Mouse (Mus musculus) granulocyte monocyte progenitor cell, adult 5-6 weeks (primary cell): ENCODE results near the gene Fli1. TPM values are rescaled to one million over a fixed set of nuclear protein-coding genes. Genes with fewer than 3 reads are reported as not detected.
A peak's percentile ranks its signal among the peaks of the same experiment; 100 is the strongest.

Source experiments
- ATAC-seq: replicated peaks from 2 replicates; pipeline ENCODE4 v1.8.0; 2016; ENCODE audit warnings: mild to moderate bottlenecking, moderate TSS enrichment, inconsistent platforms; ENCODE audit not compliant: poor library complexity, severe bottlenecking
- total RNA-seq, 2 experiments: library from RNA; stranded (forward) in 1 of 2; stranded (reverse) in 1 of 2; fragments of 200-712, 200-1000 nt in 1 of 2; fragments of >200 nt in 1 of 2; fragmentation: Nextera tagmentation in 1 of 2; gene quantifications; 2 replicates each; pipeline ENCODE4 v1.2.3; 2014 to 2017

Gene Fli1
- total RNA-seq, 2 experiments from 2014 or later = 68.3 to 106 TPM

DNA sequence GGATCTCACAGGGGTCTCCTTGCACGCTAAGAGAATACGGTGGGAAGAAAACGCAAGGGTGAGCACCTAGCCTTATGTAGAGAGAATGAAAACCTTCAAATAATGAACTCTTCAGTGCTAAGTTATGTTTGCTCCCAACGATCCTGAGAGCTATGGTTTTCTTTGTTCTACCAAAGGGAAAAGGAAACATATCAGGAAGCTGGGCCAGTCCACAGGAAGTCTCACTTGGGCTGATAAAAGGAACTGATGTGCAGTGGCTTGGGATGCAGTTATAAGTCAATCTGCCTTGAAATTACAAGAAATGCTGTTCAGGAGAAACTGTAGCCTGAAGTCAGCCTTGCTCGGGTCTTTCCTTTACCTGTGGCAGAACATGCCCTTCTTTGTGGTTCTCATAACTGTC lies 13.1 kb downstream of the Fli1 start:
- peak; percentile 22; the same call in 1 of the 2 replicates for ATAC-seq

DNA sequence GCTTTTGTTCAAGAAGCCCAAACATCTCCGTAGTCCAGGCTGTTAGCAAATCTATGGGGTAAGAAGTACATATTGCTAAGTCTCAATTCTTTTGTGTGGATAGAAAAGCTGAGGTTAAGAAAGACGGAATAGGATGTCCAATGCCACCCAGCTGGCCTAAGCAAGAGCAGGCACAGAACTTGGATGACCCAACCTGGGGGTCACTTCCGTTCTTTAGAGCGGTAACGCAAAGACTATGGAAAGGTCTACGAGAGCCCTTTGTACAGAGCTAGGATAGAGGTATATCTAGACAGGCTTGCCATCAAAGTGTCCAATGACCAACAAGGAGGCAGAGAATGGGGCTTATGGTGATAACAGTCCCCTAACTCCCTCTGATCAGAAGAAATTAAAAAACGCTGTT lies 15.3 kb downstream of the Fli1 start:
- ATAC-seq = peak; percentile 21; the same call in 1 of the 2 replicates

DNA sequence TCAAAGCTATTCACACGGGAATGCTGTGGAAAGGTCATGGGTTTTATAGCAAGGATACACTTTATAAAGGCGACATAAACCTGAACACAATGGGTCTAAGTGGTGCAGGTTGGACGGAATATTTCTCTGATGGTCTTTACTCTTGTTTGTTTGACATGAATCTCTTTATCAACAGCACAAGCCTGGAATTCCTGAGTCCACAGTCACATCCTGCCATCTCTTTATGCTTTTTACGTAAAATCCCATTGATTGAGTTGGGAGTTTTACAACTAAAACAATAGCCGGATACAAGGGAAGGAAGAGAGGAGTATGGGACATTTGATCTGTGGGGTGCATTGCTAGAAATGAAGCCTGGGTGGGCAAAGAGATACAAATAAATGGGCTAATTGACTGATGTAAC lies 16.9 kb downstream of the Fli1 start:
- no peak for ATAC-seq

DNA sequence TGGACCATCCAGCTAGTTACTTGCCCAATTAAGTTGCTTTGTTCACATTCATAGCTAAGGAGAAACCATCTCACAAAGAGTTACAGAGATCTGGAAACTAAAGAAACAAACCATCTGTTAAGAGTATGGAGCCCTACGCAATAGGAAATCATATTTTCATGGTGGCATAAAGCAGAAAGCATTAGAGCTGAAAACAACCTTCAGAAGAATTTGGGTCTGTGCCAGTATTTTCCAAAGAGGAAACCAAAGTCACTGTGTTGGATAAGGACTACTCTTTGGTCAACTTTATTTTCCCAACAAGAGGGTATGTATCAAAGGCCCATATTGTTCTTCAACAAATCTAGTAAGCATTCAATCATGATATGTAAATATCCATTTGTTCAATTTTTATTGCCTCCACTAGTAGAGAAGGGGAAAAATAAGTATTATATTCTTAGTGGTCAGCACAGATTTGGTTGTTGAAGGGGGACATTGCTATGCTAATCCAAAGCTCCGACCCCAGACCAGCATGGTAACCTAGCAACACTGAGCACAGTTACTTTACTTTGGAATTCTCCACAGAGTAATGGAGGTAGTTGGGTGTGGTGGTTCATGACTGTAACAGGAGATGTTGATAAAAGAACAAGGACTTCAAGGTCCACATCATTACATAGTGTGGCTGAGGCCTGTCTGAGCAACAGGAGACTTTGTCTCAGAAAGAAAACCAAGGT lies 20.0 kb downstream of the Fli1 start:
- no peak for ATAC-seq

DNA sequence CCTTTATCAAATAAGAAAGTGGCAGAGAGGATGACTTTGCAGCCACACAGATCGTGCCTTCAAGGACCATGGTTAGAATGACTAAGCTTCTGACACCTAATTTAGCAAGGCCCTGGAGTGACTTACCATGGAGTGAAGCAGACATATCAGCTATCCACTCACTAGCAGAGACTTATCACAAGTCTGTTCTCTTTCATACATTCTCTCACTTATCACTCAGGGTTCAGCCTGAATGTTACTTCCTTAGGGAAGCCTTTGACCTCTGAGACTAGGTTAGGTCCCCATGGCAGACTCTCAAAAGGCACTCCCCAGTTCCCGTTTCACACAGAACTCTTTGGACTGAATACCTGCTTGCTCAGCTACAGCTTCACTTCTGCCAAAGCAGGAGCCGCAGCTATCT lies 21.3 kb downstream of the Fli1 start:
- ATAC-seq = peak; percentile 42

DNA sequence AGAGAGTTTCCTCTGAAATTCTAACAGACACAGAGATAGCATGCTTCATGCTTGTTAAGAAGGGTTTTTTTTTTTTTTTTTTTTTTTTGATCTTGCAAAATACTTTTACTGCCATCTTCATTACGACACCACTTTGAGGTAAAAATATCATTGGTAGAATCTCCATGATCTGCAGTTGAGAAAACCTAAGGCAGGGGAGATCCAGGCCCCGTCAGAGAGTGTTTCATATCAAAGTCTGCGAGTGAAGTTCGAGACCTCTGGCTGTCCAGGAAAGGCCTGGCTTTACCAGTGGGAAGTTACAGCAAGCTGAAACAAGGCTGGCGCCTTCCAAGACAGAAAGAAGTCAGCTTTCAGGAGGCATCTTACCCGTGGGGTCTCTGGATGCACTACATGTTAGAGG lies 21.8 kb downstream of the Fli1 start:
- peak; percentile 45 for ATAC-seq

DNA sequence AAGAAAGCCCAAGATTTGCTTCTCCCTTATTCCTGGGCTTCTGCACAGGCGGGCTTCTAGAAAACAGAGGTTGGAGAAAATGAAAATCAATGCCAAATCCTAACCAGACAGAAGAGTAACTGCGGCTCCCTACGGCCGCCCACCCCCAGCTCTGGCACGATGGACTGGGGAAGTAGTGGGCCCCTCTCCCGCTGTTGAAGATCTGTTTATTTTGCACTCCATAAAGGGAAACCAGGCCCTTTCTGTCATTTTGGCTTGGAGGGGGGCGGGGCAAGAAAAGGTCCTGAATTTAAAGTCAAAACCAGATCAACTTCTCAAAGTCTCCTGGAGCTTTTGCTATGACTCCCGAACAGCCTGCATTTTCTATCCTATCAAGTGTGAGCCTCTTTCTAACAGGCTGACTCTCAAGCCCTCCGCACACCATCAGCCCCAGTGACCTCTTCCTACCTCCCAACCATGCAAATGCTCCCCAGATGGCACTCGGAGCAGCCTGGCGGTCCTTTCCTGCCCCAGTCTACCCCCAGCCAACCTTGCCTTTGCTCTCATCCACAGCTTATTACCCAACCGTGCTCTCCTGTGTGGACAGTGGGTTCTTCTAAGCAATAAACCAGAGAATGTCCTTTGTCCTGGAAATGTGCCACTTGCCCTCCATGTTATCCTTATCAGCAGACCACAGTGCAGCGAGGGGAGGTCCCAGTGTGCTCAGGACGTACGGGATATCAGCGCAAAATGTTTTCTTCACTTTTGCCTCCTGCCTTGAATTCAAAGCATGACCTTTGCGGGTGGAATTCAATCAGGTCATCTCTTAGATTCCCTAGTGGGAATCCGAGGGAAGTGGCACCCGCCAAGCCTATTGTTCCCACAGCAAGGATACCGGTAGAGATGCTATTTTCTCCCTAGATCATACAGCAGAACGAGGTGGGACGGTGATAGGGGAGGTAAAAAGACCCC lies 23.3 kb downstream of the Fli1 start:
- peak; percentile 6 for ATAC-seq

DNA sequence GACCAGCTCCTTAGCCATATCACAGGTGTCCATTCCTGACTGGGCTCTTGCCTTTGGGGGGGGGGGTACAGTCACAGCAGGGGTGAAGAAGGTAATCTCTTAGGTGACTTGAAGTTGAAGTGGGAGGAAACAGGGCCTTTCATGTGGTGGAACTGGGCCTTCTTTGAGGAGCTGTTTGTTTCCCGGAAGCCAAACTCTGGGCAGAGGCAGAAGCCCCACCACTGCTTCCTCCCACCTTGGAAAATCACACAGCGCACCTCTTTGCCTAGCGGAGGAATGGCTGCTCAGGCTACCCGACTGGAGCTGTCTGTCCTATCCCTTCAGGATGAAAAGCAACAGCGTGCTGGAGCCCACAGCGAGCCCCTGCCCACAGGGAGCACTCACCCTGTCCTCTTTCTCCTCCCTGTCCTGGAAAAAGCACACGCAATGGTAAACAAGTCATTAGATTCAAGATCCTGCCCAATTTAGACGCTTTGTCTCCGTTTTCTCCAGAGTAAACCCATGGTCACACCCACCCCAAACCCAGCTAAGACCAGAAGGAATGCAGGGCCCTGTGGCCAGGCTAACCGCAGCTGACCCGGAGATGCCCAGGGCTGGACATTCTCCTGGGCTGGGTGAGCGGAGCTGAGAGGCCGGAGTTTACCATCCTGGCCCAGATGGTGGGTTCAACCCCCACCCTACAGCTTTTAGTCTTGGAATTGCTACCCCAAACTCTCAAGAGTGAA lies 24.1 kb downstream of the Fli1 start:
- ATAC-seq = no peak

DNA sequence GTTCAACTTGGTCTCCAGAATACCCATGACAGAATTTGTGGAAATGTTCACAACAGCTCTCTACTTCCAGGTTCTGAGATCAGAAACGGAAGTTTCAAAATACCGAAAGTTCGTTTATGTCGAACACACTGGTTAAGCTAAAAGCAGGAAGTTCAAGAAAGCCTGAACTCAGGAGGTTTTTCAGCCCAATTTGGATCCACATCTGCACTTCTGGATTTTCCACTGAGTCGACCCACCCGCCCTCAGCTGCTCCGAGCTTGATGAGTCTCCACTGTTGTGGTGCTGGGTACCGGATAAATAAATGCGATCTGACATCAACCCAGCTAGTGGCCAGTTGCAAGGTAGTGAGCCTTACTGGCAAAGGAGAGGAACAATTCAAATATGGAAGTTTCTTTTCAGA lies 26.0 kb downstream of the Fli1 start:
- ATAC-seq = peak; percentile 44

DNA sequence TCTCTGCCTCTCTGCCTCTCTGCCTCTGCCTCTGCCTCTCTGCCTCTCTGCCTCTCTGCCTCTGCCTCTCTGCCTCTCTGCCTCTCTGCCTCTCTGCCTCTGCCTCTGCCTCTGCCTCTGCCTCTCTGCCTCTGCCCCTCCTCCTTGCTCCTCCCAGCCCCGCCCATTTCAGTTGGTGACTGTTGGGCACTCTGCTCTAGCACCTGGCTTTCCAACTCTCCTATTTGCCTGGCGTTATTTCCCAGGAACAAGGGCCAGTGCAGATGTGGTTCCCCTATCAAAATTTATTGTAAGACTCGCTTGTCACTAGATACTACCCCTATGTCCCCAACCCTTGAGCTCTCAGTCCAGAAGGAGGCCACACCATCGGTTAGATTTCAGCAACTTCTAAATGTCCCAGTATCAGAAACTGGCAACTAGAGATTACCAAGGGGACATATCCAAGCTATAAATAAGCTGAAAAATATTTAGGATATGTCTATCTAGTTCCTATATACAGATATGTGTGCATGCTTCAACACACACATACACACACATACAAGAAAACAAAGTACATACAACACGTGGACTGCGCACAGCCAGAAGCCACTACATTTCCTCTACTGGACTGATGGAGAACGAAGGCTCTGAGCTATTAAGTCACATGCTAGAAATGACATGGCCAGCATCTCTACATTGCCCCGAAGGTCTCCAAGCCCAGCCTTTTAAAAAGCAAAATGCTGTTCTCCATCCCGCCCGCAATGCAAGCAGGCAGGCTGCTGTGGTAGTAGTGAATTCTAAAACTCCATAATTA lies 26.6 kb downstream of the Fli1 start:
- peak; percentile 28 for ATAC-seq

DNA sequence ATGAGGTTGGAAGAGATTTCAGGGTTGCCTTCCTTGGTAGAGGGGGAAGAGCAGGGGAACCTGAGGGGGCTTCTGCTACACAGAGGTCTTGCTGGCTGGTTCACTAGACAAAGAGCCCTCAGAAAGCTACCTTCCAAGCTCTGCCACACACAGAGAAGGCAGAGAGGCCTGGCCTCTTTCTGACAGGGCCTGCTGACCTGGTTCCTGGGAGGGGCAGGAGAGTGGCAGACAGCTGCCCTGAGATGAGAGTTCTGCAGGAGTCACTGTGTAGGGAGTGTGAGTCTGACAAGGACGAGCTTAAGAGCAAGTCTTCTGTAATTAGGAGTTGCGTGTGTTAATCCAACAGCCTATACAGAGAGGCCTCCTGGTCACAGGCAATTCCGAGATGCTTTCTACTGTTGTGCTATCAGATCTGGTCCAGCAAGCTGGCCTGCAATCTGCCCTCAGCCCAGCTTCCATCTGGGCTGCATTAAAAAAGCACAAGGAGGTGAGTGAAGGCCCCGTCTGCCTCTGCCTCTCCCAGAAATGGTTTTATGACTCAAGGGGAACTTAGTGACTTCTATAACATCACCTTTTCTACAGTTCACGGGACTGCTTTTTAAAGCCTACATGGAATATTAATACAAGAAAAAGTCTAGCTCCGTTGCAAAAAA lies 28.1 kb downstream of the Fli1 start:
- no peak for ATAC-seq

DNA sequence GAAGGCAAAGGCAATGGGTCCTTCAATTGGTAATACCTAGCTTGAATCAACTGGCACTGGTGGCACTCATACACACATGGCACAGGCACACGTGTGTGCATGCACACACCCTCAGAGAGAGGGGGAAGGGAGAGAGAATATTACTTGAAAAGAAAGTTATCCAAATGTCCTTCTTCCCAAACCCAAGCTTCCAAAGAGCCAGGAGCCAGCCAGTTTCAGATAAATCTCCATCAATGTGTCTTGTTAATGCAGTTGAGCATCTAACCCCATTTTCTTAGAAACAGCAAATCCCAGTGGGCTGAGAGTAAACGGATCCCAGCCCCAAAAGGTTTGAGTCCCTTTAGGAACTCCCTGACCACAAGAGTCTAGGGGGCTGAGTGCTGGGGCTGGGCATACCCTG lies 29.2 kb downstream of the Fli1 start:
- ATAC-seq = no peak

DNA sequence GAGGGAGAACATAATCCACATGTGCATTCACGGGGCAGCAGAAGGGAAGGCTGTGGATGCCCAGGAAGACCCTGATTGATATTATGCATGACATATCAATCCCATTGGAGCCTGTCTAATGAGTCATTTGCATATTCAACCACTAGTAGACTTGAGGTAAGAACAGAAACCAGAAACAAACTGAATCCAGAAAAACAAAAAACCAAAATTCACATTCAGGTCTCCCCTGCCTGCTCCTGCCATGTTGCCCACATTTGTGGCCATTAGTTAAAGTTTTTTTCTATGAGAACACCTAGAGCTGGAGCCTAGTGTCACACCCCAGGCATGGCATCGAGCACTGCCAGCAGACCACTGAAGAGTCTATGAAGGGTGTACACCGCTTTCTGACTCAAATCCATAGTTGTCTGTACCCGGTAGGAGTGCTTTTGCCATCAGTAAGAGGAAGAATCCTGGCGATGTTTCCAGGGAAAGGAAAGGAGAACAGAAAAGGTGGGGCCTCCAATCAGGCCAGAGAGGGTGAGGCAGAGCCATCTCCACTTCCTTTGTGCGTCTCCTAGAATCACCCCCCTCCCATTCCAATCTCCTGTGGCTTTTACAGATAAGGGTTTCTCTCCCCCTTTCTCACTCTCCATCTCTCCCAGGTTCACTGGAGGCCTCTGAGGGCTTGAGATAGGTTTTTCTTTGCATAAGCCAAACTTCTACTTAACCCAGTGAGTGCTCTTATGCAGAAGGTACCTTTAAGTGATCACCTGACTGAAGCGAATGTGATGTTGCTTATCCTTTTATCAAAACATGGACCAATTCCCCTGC lies 32.0 kb downstream of the Fli1 start:
- ATAC-seq = no peak

DNA sequence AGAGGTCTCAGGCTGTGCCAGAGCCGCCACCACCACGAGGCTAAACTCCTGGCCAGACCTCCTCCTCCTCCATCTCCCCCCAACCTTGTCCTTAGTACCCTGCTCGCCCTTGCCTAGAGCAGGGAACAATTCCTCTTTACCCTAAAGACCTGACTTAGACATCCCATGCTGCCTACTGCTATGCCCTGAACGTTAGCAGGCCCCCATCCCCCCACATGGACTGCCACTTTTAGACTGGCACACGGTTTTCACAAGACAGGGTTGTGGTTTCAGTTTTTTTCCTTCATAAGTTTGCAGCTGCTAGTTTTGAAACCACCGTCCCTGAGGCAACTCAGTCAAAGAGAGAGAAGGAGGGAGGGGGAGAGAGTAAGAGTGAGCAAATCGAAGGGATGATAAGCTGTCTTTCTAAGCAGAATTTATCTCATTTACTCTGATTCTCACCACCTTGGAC lies 32.9 kb downstream of the Fli1 start:
- ATAC-seq = peak; percentile 56

DNA sequence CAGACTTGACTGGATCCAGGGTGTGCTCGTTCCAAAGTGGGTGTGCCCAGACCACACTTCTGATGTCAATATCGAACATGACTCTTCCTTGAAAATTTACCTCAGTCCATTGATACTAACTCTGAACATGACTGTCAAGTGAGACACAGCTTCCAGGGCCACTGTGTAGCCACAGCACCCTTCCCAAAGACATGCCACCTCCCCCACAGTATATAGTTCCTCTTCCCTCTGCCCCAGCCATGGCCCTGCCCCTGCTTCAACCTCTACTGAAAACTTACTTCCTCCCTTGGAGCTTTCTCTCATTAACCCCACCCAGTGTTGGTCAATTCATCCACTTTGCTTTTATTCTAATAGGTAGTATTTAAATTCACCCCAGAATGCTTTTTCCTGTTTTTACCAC lies 34.0 kb downstream of the Fli1 start:
- ATAC-seq = peak; percentile 67

DNA sequence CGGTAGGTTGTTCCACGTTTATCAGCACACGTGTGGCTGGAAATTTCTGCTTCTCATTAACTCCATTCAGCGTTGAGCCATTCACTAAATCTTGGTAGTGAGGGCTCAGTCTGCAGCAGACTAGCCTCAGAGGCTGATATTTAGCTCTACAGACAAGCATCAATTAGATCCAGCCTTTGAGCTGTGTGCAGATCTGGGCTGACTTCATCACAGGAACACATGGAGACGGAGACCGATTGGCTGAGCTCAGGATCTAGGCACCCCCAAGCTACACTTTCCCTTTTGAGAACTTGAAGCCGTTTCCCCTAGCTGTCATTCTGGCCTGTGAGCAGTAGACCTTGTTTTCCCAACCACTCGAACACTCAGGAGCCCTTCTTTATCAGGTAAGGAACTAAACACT lies 34.5 kb downstream of the Fli1 start:
- peak; percentile 2 for ATAC-seq

DNA sequence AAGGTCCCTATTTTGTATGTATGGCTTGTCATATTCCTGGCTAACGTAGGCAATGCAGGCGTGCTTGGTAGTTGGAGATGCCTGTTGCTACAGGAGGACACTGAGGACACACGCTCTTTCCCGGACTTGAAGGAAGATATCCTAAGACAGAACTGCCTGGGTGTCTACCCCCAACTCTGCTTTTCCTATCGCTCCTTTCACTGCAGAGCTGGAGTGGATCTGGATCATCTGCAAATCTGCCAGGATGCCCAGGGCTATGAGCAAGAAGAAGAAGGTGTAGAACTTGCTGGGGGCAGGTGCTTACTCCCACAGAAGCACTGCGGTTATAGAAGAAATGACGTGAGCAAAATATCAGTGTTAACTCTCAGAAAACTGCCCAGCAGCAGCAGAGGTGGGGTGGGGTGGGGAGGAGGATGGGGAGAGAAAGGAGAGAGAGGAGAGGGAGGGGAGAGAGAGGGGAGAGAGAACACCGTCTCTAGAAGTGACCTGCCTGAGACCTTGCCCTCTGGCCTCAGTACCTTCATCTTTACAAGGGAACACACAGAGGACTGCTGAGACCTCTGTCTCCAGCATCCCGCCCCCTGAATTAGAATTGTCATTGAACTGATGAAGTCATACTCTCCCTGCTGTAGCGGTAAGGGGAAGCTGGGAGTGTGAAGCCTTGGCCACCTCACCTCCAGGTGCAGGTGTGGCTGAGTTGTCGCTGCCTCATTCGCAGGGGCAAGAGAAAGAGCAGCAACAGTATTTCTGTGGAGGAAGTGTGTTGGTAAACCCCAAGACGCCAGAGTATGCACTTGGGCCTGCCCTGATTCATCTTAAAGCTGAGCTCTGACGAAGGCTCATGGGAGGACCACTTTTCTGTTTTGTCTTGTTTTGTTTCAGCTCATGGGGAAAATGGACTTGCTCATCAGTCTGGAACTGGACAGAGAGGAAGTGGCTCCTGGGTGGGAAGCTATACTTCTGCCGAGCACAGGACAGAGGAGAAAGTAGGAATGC lies 35.5 kb downstream of the Fli1 start:
- peak; percentile 3; the same call in 1 of the 2 replicates for ATAC-seq
